Mouse (Mus musculus): ENCODE data around the gene Bcat2.

Bcat2 gene

GRCm38 (mm10) chr7:45587631-45588592, 18.0 kb downstream of the Bcat2 start:
- no peak for DNase-seq (ENCODE audit: low spot score)

DNA sequence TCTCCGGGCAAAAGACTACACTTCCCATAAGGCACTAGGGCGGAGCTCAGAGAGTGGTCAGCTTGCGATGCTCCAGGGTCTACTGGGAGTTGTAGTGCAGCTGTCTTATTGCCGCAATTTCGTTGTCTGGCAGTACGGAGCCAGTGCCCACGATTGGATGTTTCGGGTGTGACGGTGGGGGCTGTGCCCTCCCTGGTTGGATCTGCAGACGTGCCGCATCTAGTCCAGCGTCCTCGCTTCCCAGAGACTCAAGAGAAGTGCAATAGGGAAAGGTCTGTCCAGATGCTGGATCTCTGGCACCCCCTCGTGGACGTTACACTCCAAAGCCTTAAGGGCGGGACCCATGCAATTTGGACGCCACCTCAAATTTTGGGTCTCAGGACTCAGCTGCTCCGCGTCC, 19.2 kb downstream of the Bcat2 start:
- peak; percentile 88 for DNase-seq (ENCODE audit: low spot score)

- DNase-seq (ENCODE audit: low spot score), result no peak
Observed at GRCm38 (mm10) chr7:45589898-45590297, 19.9 kb downstream of the Bcat2 start.

DNA sequence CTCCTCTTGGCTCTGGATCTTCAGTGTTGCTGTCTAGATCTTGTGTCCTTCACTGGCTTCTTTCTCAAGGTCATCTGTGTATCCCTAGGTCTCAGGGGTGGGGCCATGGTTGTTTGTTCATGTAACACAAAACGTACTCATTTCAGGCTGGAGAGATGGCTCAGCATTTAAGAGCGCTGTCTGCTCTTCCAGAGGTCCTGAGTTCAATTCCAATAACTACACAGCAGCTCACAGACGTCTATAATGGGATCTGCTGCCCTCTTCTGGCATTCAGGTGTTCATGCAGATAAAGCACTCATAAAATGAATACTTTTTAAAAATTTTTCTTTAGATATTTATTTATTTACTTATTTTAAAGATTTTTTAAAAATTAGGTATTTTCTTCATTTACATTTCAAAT, 20.9 kb downstream of the Bcat2 start:
- no peak for DNase-seq (ENCODE audit: low spot score)

GRCm38 (mm10) chr7:45591880-45592279, 21.9 kb downstream of the Bcat2 start:
- DNase-seq (ENCODE audit: low spot score), result no peak

DNA sequence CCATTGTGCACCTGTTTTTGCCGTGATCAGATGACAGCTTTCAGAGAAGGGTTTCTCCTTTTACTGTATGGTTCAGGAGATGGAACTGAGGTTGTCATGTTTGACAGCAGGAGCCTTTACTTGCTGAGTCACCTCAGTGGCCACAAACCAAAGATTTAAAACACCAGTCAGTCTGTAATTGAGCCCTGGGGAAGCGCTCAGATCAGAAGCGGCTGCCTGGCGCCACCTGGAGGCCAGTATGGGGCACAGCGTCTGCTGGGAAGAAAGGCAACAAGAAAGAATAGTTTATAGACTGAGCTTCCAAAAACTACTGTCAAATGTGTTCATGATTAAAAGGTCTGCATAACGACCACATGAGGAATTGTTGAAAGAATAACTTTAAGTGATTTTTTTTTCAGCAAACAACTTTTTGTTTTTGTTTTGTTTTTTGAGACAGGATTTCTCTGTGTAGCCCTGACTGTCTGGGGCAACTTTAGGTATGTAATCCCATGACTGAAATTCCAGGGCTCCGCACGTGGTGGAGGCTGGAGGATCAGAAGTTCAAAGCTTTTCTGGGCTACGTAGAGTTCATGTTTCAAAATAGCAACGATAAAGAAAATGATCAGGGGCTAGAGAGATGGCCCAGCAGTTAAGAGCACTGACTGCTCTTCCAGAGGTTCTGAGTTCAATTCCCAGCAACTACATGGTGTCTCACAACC, 23.3 kb downstream of the Bcat2 start:
- peak; percentile 69 for DNase-seq (ENCODE audit: low spot score)

- no peak for DNase-seq (ENCODE audit: low spot score)
Observed at GRCm38 (mm10) chr7:45595176-45595575, 25.2 kb downstream of the Bcat2 start.

GRCm38 (mm10) chr7:45596107-45596506, 26.2 kb downstream of the Bcat2 start:
- no peak for DNase-seq (ENCODE audit: low spot score)

GRCm38 (mm10) chr7:45597013-45597412, 27.1 kb downstream of the Bcat2 start:
- no peak for DNase-seq (ENCODE audit: low spot score)

DNA sequence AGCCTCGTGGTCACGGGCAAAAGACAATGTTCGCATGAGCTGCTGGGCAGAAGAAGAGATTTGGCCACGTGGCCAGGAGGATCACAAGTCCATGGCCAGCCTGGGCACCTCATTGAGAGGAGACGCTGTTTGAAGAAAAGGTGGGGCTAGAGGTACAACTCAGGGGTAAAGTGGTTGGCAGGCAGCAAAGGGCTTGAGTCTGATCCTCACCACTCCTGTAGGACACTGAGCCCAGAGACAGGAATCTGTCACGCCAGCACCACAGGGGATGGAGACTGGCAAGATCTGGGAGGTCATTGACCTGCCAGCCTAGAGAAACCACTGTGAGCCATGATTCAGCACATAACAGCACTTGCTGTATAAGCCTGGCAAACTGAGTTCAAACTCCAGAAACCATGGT, 27.6 kb downstream of the Bcat2 start:
- DNase-seq (ENCODE audit: low spot score), result no peak

DNA sequence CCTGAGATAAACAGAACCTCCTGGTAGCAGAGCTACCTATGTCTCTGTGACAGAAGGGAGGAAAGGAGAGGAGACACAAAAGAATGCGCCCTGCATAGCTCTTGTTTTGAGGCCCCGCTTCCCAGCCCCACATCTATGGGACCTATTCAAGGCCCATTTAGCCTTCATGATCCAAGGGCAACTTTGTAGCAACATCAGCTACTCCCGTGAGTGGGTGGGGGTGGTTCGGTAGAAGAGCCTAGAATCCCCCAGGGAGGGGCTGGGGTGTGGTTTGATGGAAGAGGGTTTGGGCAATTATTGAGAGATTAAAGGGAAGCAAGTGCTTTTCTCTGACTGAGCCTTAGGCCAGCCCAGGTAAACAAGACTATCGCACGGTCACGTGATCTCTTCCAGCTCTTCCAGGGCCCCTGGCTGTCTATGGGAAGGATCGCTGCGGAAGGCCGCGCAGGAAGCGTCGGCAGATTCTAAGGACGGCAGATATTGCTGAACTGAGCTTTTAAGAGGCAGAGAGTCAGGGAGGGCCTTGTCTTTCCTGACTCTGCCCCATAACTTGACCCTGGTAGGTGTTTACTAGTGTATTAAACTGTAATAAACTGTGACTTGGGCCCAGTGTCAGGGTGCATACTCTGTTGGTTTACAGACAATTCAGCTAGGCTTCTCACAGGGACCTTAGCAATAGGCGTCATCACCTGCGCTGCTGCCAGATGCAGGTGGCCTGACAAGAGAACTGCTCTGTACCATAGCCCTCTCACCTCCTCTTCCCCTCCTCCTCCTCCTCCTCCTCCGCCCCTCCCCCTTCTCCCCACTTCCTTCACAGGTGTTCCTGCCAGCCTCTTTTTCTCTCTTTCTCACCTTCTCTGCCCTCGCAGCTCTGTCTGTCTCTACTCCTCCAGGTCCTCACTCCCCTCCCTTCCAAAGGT, 29.3 kb downstream of the Bcat2 start:
- no peak for DNase-seq (ENCODE audit: low spot score)

- DNase-seq (ENCODE audit: low spot score), result no peak
Observed at GRCm38 (mm10) chr7:45605704-45606289, 35.8 kb downstream of the Bcat2 start.

DNA sequence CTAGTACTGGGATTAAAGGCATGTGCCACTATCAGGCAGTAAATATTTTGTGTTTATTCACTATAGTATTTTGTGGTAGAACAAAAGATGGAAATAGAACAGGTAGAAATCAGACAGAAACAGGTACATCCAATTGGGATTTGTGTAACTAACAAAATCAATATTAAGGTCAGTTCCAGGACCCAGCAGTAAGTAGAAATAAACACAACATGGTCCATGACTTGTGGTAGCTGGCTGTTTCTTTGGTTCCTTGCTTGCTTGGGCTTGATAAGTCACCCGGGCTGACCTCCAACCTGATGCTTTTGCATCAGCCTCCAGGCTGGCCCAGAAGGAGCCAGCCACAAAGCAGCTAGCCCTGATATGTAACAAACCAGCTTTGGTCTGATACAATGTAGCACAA, 39.6 kb downstream of the Bcat2 start:
- no peak for DNase-seq (ENCODE audit: low spot score)

- DNase-seq (ENCODE audit: low spot score), result no peak
Observed at GRCm38 (mm10) chr7:45616277-45616676, 46.3 kb downstream of the Bcat2 start.

GRCm38 (mm10) chr7:45617042-45617695, 47.2 kb downstream of the Bcat2 start, which contains the start of gene Fut1:
Gene Fut1, plus strand, starts transcription at chr7:45617289.
- DNase-seq (ENCODE audit: low spot score), result no peak

- no peak for DNase-seq (ENCODE audit: low spot score)
Observed at GRCm38 (mm10) chr7:45618316-45618715, 48.4 kb downstream of the Bcat2 start.

DNA sequence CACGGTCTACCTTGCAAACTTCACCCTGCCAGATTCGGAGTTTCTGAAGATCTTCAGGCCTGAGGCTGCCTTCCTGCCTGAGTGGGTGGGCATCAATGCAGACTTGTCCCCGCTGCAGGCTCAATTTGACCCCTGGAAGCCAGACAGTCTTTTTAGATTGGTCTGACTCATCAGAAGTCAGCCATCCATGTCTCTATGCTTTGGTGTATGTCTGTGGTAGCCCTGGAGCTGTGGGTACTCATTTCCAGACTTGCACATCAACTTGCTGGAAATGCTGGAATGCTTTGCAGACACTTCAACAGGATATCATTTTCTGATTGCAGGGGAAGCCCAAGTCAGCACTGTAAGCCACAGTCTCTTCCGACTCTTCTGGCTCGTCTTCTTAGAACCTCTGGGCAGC, 49.6 kb downstream of the Bcat2 start:
- no peak for DNase-seq (ENCODE audit: low spot score)

GRCm38 (mm10) chr7:45621443-45621842, 51.5 kb downstream of the Bcat2 start, which contains the start of gene Izumo1:
Gene Izumo1, plus strand, starts transcription at chr7:45621811.
- no peak for DNase-seq (ENCODE audit: low spot score)

DNA sequence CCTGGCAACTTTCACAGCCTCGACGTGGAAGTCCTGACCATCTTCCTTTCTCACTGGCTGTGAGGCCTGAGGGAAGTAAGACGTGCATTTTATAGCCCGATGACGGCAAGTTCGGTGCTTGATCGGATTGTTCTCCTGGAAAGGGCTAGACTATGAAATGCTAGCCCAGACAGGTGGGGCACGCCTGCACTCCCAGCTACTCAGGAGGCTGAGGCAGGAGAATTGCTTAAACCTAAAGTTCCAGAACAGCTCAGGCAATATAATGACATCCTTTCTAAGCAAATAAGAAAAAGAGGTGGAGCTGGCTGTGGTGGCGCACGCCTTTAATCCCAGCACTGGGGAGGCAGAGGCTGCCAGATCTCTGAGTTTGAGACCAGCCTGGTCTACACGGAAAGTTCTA, 53.6 kb downstream of the Bcat2 start:
- DNase-seq (ENCODE audit: low spot score), result no peak

DNA sequence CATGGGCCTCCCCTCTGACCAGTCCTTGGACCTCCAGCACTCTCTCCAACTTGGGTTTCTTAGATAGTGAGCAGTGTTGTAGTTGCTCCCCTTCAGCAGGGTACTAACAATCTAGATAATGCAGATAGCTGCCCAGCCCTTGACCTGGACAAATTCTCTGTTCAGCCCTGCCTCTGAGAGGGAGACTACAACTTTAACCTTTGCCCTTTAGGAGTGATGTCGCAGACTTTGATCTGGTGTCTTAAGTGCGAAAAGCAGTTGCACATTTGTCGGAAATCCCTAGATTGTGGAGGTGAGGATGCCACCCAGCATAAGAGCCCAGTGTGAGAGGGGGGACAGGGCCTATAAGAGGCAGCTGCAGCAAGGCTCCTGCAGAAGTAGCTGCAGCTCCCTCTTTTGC, 54.8 kb downstream of the Bcat2 start:
- no peak for DNase-seq (ENCODE audit: low spot score)

- no peak for DNase-seq (ENCODE audit: low spot score)
Observed at GRCm38 (mm10) chr7:45625481-45625880, 55.5 kb downstream of the Bcat2 start.
